Mouse (Mus musculus) liver (tissue): ENCODE results near the gene Olfr221.
A peak's percentile ranks its signal among the peaks of the same experiment; 100 is the strongest.

Experiments
- DNase-seq: peaks from one replicate; pipeline ENCODE4 v3.0.0-alpha.2; 2020; ENCODE audit warnings: mixed read lengths

Olfr221 gene

DNA sequence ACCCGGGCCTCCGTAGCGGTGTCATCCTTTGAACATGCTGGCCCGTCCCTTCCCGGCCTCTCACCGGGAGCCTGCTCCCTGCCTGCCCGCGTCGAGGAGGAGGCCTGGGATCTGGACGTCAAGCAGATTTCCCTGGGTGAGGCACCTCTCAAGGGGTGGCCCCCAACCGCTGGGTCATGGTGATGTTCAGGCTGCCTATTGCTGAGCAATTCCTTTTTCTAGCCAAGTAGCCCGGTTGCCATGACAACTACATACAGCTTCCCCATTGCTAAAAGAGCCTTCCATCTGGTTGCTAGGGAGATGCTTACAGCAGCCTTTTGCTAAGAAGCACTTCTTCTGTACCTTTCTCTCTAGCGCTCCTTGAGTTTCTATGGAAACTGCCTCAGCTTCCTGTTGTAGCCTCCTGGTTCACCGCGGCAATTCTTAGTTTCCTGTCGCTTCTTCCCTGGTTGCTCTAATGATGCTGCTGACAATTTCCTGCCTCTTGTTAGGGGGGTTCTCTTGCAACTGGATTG, 38.2 kb downstream of the Olfr221 start:
- no peak for DNase-seq

DNA sequence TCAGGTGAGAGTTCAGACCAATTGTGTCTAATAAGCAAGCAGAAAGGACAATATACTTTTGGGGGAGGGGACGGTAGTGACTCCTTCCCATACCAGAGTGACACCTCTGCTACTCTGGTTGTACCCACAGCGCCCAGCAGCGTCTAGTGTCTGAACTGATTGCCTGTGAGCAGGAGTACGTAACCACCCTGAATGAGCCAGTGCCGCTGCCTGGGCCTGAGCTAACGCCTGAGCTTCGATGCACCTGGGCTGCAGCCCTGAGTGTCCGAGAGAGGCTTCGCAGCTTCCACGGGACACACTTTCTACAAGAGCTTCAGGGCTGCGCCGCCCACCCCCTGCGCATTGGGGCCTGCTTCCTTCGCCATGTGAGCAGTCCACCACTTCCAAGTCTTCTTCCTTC, 44.8 kb downstream of the Olfr221 start:
- no peak for DNase-seq

- DNase-seq = no peak
Observed at GRCm38 (mm10) chr14:51996866-51997265, 45.4 kb downstream of the Olfr221 start.

- DNase-seq = no peak
Observed at GRCm38 (mm10) chr14:51996231-51996841, 45.9 kb downstream of the Olfr221 start.

- no peak for DNase-seq
Observed at GRCm38 (mm10) chr14:51995219-51995871, 46.9 kb downstream of the Olfr221 start.

DNA sequence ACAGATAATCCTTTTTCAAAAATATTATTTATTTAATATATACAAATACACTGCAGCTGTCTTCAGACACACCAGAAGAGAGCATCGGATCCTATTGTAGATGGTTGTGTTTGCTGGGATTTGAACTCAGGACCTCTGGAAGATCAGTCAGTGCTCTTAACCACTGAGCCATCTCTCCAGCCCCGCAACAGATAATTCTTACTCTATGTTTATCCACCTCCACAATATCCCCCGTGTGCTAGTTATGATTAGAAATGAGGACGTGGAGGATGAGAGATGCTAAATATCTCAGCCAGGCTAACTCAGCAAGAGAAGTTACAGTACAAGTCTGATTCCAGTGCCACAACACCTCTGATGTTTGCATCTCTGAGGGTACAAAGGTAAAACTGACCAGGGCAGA, 47.8 kb downstream of the Olfr221 start:
- no peak for DNase-seq

DNA sequence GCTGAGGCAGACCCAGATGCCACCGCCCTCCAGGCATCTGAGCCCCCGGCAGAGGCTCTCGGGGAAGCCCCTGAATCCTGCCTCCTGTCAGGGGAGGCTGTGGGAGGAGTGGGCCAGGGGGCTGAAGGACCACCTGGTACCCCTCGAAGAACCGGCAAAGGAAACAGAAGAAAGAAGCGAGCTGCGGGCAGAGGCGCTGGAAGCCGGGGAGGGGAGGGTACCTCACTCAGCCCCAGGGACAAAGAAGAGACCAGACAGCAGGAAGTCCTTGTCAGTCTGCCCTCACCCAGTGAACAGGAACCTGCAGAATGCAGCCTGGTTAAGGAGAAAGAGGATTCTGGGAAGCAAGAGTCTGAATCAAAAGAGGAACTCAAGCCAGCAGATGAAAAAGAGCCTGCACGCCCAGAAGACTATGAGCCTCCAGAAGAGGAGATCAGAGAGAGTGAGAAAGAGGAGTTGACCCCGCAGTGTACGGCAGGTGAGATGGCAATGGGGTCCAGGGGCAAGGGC, 52.7 kb downstream of the Olfr221 start:
- no peak for DNase-seq

- no peak for DNase-seq
Observed at GRCm38 (mm10) chr14:51988731-51989130, 53.5 kb downstream of the Olfr221 start.

GRCm38 (mm10) chr14:51987177-51987576, 55.1 kb downstream of the Olfr221 start:
- peak; percentile 64 for DNase-seq

DNA sequence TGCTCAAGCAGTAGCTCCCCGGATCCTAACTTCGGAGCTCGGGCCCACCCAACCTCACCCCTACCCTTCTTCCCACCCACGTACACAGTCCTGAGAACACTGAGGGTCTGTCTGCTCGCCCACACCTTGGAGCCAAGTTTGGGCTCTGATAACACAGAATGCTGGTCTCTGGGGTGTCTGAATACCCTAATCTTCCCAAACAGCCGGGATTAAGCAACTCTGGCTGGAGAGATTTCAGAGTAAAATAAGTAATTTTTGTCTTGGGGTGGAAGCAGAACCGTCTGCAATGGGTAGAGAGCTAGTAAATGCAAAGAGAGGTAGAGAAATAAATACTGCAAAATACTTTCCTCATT, 56.1 kb downstream of the Olfr221 start:
- no peak for DNase-seq

- peak; percentile 71 for DNase-seq
Observed at GRCm38 (mm10) chr14:51985301-51986152, 56.7 kb downstream of the Olfr221 start.

DNA sequence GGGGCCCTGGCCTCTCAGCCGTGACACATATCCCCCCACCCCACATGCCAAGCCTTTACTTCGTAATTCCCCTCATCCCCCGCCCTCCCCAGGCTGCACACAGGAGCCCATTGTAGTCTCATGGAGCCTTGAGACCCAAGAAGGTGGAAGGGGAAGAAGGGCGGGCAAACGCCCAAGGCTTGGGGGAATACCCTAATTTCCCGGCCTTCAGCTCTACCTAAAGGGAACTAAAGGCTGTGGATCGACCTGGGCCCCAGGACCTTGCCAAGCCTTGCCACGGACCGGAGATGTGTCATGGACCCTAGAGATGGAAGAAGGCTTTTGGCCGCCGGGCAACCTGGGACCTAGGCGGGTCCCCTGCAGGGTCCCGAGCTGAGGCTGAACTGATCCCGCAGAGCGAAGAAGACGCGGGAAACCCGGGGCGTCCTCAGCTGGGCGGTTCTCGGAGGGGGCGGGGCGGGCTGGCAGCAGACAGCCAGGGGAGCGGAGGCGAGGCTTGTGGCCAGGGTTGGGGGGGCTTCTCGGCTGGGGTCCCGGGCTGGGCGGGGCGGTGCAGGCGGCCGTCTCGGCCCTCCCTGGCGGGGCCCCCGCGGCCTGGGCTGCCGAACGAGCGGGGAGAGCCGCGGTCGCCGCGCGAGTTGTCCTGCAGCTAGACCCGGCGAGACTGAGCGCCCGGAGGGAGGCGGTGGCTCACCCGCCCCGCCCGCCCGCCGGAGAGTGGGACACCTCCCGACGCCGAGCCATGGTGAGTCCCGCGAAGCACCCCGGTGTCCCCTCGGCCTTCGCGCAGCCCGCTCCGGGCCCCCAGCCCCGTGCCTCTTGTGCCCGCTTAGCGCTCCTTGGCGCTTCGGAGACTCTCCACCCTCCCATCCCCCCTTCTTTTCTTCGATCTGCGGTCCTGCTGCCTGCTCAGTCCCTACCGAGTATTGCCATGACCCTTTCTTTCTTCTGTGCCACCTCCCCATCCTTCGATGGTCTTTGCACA, 57.7 kb downstream of the Olfr221 start, which contains the start of gene Arhgef40:
Gene Arhgef40 (plus strand): TSS at position 473 of the 985 bp plus-strand sequence.
- DNase-seq = peak; percentile 87
